Mouse (Mus musculus) heart, postnatal 14 days (tissue): ENCODE measurements around the gene Hist1h3g. TPM values are rescaled to one million over a fixed set of nuclear protein-coding genes. Genes with fewer than 3 reads are reported as not detected.
"Not testable (repeated sequence)": the region's sequence is repeated elsewhere in the genome, so short reads cannot be mapped to it uniquely, and the experiment has no call there.

Experiments used
- DNase-seq, 2 experiments: peaks; one replicate each; pipeline ENCODE4 v3.0.0; 2021 to 2022
- intact Hi-C: fragments of 180-260 bp; cut with DNase I; formaldehyde crosslinking; loops from one replicate; pipeline ENCODE4 v1.15.1; 2025
- total RNA-seq, 2 experiments: library from RNA; stranded (reverse); gene quantifications; 2 replicates each; pipeline ENCODE4 v1.2.3; 2021

The Hist1h3g gene
- total RNA-seq, 2 experiments from 2014 or later: 13.1 to 34.3 TPM

DNA sequence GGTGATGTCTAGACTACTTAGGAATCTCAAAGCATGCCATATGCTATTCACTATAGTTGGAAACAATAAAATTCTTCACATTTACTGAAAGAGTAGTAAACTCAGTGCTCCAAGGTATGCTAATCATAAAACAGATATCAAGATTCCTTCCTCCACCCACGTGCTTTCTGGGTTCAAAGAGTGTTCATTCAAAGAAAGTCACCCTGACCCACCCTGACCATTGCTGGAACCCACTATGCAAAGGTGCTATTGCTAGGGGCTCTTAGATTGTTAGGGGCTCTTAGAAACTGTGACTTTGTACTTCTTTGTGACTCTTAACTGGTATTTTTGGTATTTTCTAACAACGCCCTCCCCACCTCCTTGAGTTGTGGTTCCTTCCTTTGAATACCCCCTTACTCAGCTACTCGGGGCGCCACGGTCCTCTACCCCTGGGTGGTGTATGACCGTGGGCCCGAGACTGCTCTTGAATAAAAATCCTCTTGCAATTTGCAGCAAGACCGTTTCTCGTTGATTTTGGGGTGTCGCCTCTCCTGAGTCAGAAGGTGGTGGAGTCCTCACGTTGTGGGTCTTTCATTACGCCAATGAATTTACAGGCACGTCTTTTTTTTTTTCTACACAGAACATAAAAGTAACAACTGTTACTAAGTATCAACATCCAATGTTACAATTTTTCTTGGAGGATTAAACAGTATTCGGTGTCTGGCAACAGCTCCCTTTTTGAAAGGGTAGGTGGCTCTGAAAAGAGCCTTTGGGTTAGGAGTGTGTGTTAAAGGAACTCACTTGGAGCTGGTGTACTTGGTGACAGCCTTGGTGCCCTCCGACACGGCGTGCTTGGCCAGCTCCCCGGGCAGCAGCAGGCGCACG lies 38.0 kb downstream of the Hist1h3g start:
- intact Hi-C loops: loop anchor here (5.0 kb wide), 1 partner anchor 1536 kb away; the partner anchor contains the start of genes Hist1h2ah and Hist1h2bk
- DNase-seq: not testable (repeated sequence)

DNA sequence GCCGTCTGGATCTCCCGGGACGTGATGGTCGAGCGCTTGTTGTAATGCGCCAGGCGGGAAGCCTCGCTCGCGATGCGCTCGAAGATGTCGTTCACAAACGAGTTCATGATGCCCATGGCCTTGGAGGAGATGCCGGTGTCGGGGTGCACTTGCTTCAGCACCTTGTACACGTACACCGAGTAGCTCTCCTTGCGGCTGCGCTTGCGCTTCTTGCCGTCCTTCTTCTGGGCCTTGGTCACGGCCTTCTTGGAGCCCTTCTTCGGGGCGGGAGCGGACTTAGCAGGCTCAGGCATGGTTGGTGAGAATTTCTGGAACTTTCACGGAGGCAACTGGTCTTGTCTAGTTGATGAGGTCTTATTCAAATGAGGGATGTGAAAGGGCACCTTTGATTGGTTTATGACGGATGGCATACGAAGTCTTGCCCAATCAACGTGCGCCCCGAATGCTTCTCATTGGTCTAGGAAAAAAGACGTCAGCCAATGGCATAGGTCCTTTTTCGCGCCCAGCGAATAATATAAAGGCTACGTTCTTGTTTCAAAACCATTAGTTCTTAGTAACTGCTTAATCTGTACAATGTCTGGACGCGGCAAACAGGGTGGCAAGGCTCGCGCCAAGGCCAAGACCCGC lies 38.8 kb downstream of the Hist1h3g start, which contains the start of the genes Hist1h2bf and Hist1h2ad:
Gene Hist1h2bf, minus strand, starts transcription at position 299 of the 627 bp plus-strand sequence.
Gene Hist1h2ad, plus strand, starts transcription at position 484 of the 627 bp plus-strand sequence.
- DNase-seq: peak; percentile 77 to 85
- intact Hi-C loops: loop anchor here (5.0 kb wide), 1 partner anchor 1537 kb away; the partner anchor contains the start of genes Hist1h2ah and Hist1h2bk

DNA sequence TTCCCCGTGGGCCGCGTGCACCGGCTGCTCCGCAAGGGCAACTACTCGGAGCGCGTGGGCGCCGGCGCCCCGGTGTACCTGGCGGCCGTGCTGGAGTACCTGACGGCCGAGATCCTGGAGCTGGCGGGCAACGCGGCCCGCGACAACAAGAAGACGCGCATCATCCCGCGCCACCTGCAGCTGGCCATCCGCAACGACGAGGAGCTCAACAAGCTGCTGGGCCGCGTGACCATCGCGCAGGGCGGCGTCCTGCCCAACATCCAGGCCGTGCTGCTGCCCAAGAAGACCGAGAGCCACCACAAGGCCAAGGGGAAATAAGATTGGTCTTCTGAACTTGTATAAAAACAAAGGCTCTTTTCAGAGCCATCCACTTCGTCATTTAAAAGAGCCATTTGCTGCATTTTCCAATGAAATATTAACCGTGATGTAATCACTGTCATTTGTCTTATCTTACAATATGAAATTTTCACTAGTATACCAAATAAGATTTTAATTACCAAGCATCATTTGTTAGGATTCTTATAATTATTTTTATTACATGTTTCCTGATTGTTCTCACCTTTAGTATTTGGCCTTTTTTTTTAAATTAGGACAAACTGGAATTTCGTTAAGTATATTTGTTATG lies 39.4 kb downstream of the Hist1h3g start:
- intact Hi-C loops: loop anchor here (5.0 kb wide), 1 partner anchor 1537 kb away; the partner anchor contains the start of genes Hist1h2ah and Hist1h2bk
- not testable (repeated sequence) for DNase-seq

DNA sequence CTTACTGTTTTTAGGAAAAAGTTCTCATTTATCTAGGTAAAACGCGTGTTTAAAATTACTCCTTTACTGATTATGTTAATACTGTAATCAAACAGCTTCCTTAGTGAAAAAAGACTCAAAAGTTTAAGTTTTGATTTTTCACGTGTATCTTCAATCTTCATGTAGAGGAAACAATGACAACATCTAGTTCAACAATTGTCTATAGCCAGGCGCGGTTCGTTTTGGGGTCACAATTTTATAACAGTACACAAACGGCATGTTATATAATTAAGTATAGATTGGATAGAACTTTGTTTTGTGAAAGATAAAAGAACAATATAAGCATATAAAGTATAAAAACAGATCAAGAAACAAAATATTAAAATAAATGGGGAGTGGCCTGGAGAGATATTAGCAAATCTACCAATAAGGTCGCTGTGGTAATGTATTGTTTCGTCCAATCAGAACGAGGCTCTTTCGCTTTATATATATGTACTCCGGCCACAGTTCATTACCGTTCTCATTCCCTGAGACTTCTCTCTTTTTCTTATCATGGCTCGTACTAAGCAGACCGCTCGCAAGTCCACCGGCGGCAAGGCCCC lies 40.1 kb downstream of the Hist1h3g start, which contains the start of gene Hist1h3d:
Gene Hist1h3d, plus strand, starts transcription at position 493 of the 581 bp plus-strand sequence.
- peak in 1 of 2 experiments; percentile 44 for DNase-seq
- intact Hi-C loops: no loop called here

DNA sequence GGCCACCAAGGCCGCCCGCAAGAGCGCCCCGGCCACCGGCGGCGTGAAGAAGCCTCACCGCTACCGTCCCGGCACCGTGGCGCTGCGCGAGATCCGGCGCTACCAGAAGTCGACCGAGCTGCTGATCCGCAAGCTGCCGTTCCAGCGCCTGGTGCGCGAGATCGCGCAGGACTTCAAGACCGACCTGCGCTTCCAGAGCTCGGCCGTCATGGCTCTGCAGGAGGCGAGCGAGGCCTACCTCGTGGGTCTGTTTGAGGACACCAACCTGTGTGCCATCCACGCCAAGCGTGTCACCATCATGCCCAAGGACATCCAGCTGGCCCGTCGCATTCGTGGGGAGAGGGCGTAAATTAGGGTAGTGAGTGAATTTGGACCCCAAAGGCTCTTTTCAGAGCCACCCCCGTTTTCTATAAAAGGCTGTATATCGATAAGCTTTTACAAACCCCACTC lies 40.7 kb downstream of the Hist1h3g start:
- DNase-seq, intact Hi-C loops: not testable (repeated sequence)

DNA sequence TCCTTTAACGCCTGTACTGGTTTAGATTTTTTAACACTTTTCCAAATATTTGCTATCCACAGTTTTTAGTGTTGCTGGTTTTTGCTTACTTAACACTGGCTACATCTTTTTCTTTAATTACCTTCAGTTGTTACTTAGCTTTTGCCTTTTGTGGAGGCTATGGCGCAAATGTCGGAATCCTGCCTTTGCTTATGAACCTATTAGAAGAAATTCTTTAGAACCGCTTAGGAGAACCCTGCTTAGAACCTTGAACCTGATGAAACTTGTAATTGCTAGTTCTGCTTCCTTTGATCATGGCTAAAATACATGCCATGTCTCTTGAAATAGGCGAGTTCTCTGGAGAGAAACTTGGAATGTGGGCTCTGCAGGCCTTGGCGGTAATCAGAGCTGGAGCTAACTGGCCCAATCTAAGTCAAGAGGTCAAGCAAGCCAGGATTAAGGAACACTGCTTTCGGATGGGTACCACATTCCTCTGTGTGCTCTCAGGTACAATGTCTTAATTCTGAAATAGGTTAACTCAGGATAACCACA lies 41.2 kb downstream of the Hist1h3g start:
- intact Hi-C loops: no loop called here

DNA sequence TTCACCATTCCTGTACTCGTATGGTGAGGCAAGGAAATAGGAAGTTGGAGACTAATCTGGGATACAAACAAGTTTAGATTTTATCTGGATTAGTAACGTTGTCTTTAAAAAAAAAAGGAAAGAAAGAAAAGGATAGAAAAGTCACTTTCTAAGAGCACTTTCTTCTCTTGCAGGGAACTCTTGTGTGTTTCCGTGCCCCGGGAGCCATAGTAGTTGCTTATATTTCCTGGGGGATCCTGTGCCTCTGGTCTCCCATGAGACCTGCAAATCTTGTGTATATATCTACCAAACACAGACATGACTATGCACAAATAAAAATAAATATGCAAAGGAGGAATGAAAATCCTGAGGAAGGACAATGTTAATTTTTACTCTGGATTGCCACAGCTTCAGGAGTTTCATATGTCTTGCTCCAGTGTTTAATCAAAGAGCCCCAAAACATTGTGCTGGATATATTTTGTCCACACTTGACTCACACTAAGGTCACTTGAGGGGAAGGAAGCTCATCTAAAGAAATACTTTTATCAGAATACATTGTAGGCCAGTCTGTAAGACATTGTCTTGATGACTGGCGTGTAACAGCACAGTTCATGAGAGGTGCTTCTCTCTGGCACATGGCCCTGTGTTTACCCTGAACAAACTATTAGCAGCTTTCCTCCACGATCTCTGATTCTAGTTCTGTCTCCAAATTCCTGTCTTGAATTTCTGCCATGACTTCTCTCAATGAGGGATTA lies 41.9 kb downstream of the Hist1h3g start:
- intact Hi-C loops: no loop called here
- DNase-seq: no peak

More for the DNA sequence above, 41.2 kb downstream of the Hist1h3g start:
- DNase-seq: no peak

DNA sequence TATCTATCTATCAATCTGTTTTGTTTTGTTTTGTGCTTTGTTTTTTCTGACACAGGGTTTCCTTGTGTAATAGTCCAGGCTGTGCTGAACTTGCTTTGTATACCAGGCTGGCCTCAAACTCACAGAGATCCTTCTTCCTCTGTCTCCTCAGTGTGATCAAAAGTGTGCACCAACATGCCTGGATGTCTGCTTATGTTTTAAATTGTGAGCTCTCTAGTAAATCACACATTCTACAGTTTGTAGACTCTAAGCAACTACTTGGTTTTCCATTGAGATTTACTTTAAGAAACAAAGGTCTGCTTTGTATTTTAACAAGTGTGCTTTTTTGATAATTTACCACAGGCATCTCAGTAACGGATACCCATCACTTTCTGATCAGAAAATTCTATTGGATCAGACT lies 42.6 kb downstream of the Hist1h3g start:
- intact Hi-C loops: no loop called here
- no peak for DNase-seq

DNA sequence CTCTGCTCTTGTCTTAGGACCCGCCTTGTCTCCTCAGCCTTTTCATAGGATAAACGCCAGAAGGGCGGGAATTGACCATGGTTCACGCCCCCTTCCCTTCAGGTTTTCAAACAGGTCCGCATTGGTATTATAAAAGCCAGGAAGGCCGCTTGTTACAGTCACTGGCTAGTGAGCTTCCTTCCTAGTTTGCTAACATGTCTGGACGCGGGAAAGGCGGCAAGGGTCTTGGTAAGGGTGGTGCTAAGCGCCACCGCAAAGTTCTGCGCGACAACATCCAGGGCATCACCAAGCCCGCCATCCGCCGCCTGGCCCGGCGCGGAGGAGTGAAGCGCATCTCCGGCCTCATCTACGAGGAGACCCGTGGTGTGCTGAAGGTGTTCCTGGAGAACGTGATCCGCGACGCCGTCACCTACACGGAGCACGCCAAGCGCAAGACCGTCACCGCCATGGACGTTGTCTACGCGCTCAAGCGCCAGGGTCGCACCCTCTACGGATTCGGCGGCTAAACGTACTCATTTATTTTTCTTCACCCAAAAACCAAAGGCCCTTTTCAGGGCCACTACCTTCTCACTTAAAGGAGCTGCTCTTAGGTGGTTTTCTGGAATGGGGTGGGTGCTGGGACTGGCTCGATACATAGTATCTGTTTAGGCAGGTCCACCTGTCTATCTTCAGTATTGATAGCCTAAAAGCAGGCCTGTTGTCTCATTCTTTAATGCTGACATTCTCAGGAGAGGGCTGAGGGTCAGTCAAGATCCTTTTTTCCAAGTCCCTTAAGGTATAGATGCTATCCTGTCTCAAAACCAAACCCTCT lies 46.4 kb downstream of the Hist1h3g start, which contains the start of gene Hist1h4d:
Gene Hist1h4d, plus strand, starts transcription at position 191 of the 811 bp plus-strand sequence.
- peak; percentile 91 to 98 for DNase-seq
- intact Hi-C loops: loop anchor here (5.0 to 10.0 kb wide), 4 partner anchors 49 to 1827 kb away; partner anchors contain the start of genes Hist1h1c, Hist1h1t, Hist1h2af and Hist1h2ak

DNA sequence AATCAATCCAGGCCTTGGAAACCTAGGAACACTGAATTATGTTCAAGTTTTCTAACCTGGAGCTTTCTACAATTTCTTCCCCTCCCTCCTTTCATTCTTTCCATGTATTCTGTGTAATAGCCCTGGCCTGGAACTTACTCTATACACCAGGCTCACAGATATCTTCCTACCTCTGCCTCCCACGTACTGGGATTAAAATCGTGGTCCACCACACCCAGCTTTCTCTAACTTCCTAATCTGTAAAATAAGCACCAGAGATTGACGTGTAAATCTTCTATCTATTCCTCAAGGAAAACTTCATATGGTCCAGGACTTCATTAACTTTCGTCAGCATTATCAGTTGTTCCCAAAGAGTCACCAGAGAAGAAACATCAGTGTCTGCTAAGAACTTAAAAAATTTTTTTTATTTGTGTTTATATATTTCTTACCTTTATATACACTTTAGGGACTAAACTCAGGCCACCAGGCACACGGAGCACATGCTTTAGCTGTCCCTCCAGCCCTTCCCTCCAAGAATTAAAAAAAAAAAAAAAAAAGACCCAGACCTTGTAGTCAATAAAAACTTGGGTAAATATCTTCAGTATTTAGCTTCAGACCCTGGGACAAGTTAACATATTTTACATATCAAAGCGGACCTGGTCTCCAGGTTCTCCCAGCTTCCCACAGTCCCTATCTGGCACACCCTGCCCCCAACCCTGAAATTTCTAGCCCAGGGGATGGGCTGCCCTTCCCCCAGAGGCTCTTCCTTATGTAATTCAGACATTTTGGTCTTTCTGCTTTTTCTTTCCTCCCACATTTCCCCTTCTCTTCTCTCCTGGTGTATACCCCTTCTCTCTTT lies 47.2 kb downstream of the Hist1h3g start:
- intact Hi-C loops: loop anchor here (5.0 to 10.0 kb wide), 4 partner anchors 50 to 1828 kb away; partner anchors contain the start of genes Hist1h1c, Hist1h1t, Hist1h2af and Hist1h2ak
- DNase-seq: no peak

DNA sequence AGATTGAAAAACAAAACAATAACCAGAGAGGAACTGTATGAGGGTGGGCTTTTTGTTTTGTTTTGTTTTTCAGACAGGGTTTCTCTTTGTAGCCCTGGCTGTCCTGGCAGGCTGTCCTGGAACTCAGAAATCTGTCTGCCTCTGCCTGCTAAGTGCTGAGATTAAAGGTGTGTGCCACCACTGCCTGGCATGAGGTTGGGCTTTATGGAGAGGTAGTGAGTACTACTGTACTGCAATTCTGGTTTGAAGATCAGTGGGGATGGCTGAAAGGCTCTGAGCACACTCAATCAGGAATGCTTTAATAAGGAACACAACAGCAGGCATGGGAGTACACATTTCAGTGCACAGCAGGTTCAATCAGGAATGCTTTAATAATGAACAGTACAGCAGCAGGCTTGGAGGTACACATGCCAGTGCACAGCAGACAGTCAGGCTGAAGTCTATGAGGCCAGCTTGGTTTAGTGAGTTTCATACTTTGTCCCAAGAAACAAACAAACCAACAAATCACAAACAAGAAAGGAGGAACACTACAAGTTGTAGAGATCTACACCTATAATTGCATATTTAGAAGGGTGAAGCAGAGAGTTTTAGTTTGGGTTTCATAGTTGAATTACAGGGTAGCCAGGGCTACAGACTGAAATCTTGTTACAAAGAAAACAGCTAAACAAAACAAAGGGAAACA lies 48.3 kb downstream of the Hist1h3g start:
- intact Hi-C loops: loop anchor here (5.0 to 10.0 kb wide), 4 partner anchors 51 to 1829 kb away; partner anchors contain the start of genes Hist1h1c, Hist1h1t, Hist1h2af and Hist1h2ak
- no peak for DNase-seq

DNA sequence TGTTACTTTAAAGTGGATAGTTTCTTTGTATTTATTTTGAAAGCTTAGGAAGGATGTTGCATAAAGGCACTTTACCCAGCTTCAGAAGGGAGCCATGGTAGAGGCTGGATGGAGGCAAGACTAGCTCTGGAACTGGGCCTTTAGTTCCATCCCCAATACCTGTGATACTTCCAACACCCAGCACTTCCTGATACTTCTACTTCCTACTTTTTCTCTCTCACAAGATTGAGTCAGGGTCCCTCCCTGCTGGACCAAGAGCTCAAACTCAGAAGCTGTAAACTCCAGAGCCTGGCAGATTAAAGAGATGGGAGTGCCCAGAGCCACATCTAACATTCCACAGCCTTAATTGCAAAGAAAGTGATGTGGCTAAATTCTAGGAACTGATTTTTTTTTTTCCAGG lies 49.1 kb downstream of the Hist1h3g start:
- no peak for DNase-seq
- intact Hi-C loops: loop anchor here (5.0 to 10.0 kb wide), 4 partner anchors 52 to 1830 kb away; partner anchors contain the start of genes Hist1h1c, Hist1h1t, Hist1h2af and Hist1h2ak

DNA sequence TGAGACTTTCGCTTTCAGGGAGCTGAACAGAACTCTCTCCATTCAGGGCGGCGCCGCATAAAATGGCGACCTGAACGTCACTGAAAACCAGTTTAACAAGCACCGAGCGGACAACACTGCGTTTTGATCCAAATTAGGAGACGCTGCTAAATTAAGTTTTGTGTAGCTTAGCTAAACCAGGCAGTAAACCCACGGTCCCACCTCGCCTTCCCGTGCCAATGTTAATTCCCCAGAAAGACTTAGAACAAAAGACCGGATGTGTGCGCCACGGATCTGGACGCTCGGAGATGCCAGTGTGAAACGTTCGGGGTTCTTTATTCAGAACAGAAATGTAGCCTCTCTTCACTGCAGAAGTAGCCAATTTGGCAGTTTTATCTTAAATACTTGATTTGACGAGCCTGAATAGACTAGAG lies 49.8 kb downstream of the Hist1h3g start:
- peak; percentile 65 to 79 for DNase-seq
- intact Hi-C loops: loop anchor here (5.0 to 10.0 kb wide), 2 partner anchors 37 to 1830 kb away; partner anchors contain the start of genes Hist1h1e, Hist1h2ak, Hist1h2be and Hist1h2bn
